Mouse (Mus musculus): ENCODE data around the gene Zwint. TPM values are rescaled to one million over a fixed set of nuclear protein-coding genes. Genes with fewer than 3 reads are reported as not detected.

Gene Zwint
- polyA plus RNA-seq (2014; fragmentation: Nextera tagmentation; extraction: Ambion mirVana), result 469 and 472 TPM in 2 replicates

DNA sequence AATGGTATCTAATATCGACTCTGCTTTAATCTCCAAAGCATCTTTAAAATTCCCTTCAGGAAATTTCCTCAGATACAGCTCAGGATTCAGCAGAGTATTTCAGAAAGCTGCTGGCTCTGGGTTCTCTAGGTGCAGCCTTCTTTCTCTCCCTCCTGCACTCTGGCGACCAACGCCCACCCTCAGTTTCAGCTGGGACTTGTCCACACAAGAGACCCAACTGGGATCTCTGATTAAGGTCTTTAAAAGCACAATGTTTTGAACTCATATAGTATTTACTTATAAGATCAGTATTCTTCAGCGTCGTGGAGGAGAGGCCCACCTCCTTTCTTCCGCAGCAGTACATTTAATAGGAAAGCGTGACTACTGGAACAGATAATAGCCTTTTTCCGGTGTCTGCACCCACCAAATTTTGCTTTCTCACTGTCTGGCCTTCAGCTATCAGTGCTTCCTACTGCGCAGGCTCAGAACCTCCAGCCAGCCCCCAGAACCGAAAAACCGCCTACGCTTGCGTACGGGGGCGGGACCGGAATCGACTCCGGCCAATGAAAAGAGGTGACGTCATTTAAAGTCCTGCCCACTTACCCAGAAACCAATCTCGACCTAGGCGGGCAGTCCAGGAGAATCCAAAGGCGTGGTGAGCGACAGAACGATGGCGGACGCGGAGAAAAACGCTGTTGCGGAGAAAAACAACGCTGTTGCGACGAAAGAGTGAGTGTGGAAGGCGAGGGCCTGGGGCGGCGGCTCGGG, at the start of gene Zwint:
Gene Zwint, plus strand, starts transcription at position 576 of the 747 bp plus-strand sequence.
- peak; percentile 99 for DNase-seq (ENCODE audit: low spot score, missing footprints)
- WGBS, result 3% methylated on average over 36 of the region's 36 CpGs
- H3K9me3 ChIP-seq (ENCODE audit: control insufficient read depth, low read length), result no peaks in the 10 kb centered on the region

DNA sequence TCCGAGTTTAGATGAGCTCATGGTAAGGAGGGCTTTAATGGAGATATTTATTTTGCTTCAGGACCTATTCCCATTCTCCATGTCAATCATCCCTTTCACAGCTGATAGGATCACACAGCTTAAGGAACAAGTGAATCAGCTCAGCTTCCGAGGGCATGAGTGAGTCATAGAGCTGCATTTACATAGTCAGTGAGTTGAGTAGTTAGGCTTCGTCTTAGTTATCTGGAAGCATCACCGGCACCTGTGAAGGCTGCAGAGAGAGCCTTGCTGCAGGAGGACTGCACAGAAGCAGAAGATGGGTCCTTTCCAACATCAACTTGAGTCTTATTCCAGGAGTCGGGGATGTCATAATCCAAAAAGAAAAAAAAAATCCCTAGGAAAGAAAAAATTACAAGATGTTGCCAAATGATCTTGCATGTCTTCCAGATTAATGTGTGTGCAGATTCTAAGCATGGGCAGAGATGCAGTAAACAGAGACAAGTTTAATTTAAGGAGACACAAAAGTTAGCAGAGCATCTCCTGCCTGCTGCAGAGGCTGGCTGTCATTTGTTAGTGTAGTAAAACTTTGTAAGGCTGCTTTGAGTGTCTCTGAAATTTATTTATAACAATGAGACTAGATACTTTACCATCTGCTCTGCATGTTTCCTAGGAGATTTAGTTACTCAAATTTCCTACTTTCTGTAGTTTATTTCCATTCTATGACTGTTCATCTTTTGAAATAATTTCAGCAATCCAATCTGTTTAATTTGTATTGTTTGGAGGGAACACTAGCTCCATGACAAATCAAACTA, 41.3 kb upstream of the Zwint start:
- Histone ChIP-seq H3K4me3 (ENCODE audit: low read depth, low read length) (no peak overlapping the region), H3K9me3 (ENCODE audit: control insufficient read depth, low read length) (no peaks in the 10 kb centered on the region), H3K27me3 (ENCODE audit: control insufficient read depth, insufficient read depth, low read length) (no peaks in the 10 kb centered on the region), H3K4me1 (ENCODE audit: control insufficient read depth, insufficient read depth, low read length) (no peaks in the 10 kb centered on the region), H3K36me3 (ENCODE audit: control insufficient read depth, insufficient read depth, low read length) (no peaks in the 10 kb centered on the region), H3K9ac (ENCODE audit: low read length) (no peak overlapping the region), H3K4me2 (no peak overlapping the region), H3K27ac (ENCODE audit: low read depth, low read length) (no peak overlapping the region)
- no peak for DNase-seq (ENCODE audit: low spot score, missing footprints)
- 82% methylated on average over 5 of the region's 5 CpGs for WGBS
- no peak for ATAC-seq (ENCODE audit: low FRiP score)

More for the DNA sequence above, at the start of gene Zwint:
- H3K4me1 ChIP-seq (ENCODE audit: control insufficient read depth, insufficient read depth, low read length), result peaks cover 7% of the 10 kb centered on the region
- H3K27me3 ChIP-seq (ENCODE audit: control insufficient read depth, insufficient read depth, low read length), result no peaks in the 10 kb centered on the region
- H3K4me2 ChIP-seq, result peak within 1 kb of the TSS; percentile 69
- peak within 1 kb of the TSS; percentile 60 for H3K4me3 ChIP-seq (ENCODE audit: low read depth, low read length)
- H3K27ac ChIP-seq (ENCODE audit: low read depth, low read length), result peak within 1 kb of the TSS; percentile 73
- ATAC-seq (ENCODE audit: low FRiP score), result peak; percentile 98
- H3K36me3 ChIP-seq (ENCODE audit: control insufficient read depth, insufficient read depth, low read length), result peaks cover 14% of the 10 kb centered on the region; the same call in 1 of the 2 replicates
- peak within 1 kb of the TSS; percentile 72 for H3K9ac ChIP-seq (ENCODE audit: low read length)

DNA sequence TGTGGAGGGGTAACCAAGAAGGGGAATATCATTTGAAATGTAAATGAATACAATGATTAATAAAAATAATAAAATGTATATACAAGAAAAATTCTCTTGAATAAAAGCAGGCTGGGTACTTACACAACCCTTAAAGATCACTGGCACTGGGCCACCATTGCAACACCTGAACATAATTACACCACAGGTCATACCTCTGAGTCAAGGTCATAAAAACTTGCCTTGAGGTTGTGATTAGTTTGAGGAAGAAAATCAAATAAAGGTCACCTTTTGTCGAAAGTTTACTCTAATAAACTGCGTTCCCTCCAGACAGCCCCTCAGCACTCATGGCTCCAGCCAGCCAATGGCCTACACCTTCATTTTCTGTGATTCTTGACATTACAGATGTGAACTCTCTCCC, 38.5 kb upstream of the Zwint start:
- H3K9me3 ChIP-seq (ENCODE audit: control insufficient read depth, low read length), result no peaks in the 10 kb centered on the region
- ATAC-seq (ENCODE audit: low FRiP score) (no peak), DNase-seq (ENCODE audit: low spot score, missing footprints) (no peak)
- H3K4me3 ChIP-seq (ENCODE audit: low read depth, low read length), result no peak overlapping the region
- H3K4me2 ChIP-seq, result no peak overlapping the region
- no peaks in the 10 kb centered on the region for H3K4me1 ChIP-seq (ENCODE audit: control insufficient read depth, insufficient read depth, low read length)
- 84% methylated on average over 2 of the region's 2 CpGs for WGBS
- H3K27me3 ChIP-seq (ENCODE audit: control insufficient read depth, insufficient read depth, low read length), result no peaks in the 10 kb centered on the region
- no peak overlapping the region for H3K9ac ChIP-seq (ENCODE audit: low read length)
- H3K36me3 ChIP-seq (ENCODE audit: control insufficient read depth, insufficient read depth, low read length), result no peaks in the 10 kb centered on the region
- H3K27ac ChIP-seq (ENCODE audit: low read depth, low read length), result no peak overlapping the region

DNA sequence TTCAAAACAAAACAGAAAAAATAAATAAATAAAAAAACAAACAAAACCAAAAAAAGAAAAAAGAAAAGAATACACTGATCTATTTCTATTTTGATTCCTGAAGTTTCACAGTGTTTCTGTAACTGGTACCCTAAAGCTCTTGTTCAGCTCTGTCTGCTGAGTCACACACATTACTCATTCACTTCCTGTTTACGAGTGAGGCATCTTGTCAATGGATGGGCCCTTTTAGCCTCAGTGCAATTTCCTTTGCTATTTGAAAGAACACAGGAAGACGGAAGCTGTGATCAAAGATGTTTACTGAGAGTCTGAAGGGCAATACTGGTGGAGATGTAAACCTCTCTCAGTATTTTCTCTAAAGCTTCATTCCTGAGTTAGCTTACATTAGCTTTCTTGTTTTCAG, 34.1 kb upstream of the Zwint start:
- no peak for ATAC-seq (ENCODE audit: low FRiP score)
- Histone ChIP-seq H3K4me1 (ENCODE audit: control insufficient read depth, insufficient read depth, low read length) (no peaks in the 10 kb centered on the region), H3K9ac (ENCODE audit: low read length) (no peak overlapping the region), H3K4me2 (no peak overlapping the region), H3K4me3 (ENCODE audit: low read depth, low read length) (no peak overlapping the region), H3K36me3 (ENCODE audit: control insufficient read depth, insufficient read depth, low read length) (no peaks in the 10 kb centered on the region), H3K9me3 (ENCODE audit: control insufficient read depth, low read length) (no peaks in the 10 kb centered on the region), H3K27me3 (ENCODE audit: control insufficient read depth, insufficient read depth, low read length) (no peaks in the 10 kb centered on the region), H3K27ac (ENCODE audit: low read depth, low read length) (no peak overlapping the region)
- DNase-seq (ENCODE audit: low spot score, missing footprints), result no peak
- WGBS, result 61% methylated on average over 2 of the region's 2 CpGs

DNA sequence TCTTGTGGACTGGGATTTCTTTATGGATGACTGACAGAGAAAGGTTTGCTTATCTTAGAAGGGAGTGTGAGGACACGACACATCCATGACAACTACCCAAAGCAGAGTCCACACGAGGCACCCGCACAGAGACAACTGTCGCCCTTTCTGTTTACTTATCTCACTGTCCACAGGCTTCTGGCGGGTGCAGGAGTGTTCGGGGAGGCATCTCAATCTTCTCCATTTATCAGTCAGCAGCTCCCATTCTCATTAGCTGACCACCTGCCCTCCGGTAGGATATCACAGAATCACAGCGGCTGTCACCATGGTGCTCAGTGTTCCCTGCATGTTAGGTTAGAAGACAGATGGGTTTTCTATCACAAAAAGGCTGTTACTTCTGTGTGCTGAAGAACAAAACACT, 31.1 kb upstream of the Zwint start:
- no peak for DNase-seq (ENCODE audit: low spot score, missing footprints)
- H3K4me3 ChIP-seq (ENCODE audit: low read depth, low read length), result no peak overlapping the region

DNA sequence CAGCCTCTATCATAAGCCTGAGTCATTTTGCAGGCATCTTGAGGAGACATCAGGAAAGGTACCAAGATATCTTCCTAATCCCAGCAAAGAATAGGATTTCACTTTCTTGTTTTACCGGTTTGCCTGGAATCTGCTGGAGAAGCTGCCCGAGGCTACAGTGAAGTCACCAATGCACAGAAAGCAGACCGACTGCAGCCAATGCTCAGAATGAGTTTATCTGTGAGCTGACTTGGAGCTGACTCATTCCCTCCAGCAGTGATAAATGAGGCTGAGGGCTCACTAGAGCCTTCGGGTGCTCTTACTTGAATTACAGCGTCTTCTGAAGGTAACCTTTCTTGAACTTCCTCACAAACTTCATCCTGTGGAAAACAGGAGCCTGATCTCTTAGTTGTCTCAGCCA, 20.5 kb upstream of the Zwint start:
- ATAC-seq (ENCODE audit: low FRiP score) (no peak), DNase-seq (ENCODE audit: low spot score, missing footprints) (no peak)
- H3K36me3 ChIP-seq (ENCODE audit: control insufficient read depth, insufficient read depth, low read length), result no peaks in the 10 kb centered on the region
- H3K4me3 ChIP-seq (ENCODE audit: low read depth, low read length), result no peak overlapping the region
- H3K4me2 ChIP-seq, result no peak overlapping the region
- H3K27me3 ChIP-seq (ENCODE audit: control insufficient read depth, insufficient read depth, low read length), result no peaks in the 10 kb centered on the region
- no peak overlapping the region for H3K9ac ChIP-seq (ENCODE audit: low read length)
- H3K4me1 ChIP-seq (ENCODE audit: control insufficient read depth, insufficient read depth, low read length), result no peaks in the 10 kb centered on the region
- H3K27ac ChIP-seq (ENCODE audit: low read depth, low read length), result no peak overlapping the region
- no peaks in the 10 kb centered on the region for H3K9me3 ChIP-seq (ENCODE audit: control insufficient read depth, low read length)
- WGBS, result 77% methylated on average over 5 of the region's 5 CpGs

More for the DNA sequence above, 31.1 kb upstream of the Zwint start:
- Histone ChIP-seq H3K9me3 (ENCODE audit: control insufficient read depth, low read length) (no peaks in the 10 kb centered on the region), H3K36me3 (ENCODE audit: control insufficient read depth, insufficient read depth, low read length) (no peaks in the 10 kb centered on the region), H3K9ac (ENCODE audit: low read length) (no peak overlapping the region), H3K4me2 (no peak overlapping the region), H3K4me1 (ENCODE audit: control insufficient read depth, insufficient read depth, low read length) (no peaks in the 10 kb centered on the region), H3K27me3 (ENCODE audit: control insufficient read depth, insufficient read depth, low read length) (no peaks in the 10 kb centered on the region), H3K27ac (ENCODE audit: low read depth, low read length) (no peak overlapping the region)
- ATAC-seq (ENCODE audit: low FRiP score), result 0 out of 2 replicates have a peak, but pooled peaks have one; percentile 44
- 80% methylated on average over 8 of the region's 8 CpGs for WGBS

DNA sequence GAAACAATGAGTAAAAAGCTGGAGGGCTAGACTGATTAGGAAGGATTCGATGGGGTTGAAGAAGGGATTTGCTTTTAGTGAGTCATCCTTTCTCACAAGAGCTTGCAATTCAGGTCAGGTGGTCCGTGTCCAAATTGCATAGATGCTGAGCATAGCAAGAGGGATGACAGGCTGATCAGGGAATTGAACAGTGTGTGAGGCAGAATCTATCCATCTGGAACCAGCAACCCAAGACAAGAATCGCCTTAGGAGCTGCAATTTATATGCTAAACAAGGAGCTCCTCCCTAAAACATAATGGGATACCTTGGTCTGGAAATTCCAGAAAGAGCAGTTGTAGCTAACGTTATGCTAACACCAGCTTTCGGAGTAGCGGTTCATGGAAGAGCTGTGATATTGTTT, 3.8 kb upstream of the Zwint start:
- ATAC-seq (ENCODE audit: low FRiP score) (no peak), DNase-seq (ENCODE audit: low spot score, missing footprints) (peak; percentile 86)
- Histone ChIP-seq H3K4me1 (ENCODE audit: control insufficient read depth, insufficient read depth, low read length) (peaks cover 4% of the 10 kb centered on the region), H3K9me3 (ENCODE audit: control insufficient read depth, low read length) (no peaks in the 10 kb centered on the region), H3K27me3 (ENCODE audit: control insufficient read depth, insufficient read depth, low read length) (no peaks in the 10 kb centered on the region), H3K4me3 (ENCODE audit: low read depth, low read length) (no peak overlapping the region), H3K36me3 (ENCODE audit: control insufficient read depth, insufficient read depth, low read length) (no peaks in the 10 kb centered on the region), H3K4me2 (no peak overlapping the region), H3K27ac (ENCODE audit: low read depth, low read length) (no peak overlapping the region), H3K9ac (ENCODE audit: low read length) (no peak overlapping the region)
- WGBS, result 31% methylated on average over 6 of the region's 6 CpGs

DNA sequence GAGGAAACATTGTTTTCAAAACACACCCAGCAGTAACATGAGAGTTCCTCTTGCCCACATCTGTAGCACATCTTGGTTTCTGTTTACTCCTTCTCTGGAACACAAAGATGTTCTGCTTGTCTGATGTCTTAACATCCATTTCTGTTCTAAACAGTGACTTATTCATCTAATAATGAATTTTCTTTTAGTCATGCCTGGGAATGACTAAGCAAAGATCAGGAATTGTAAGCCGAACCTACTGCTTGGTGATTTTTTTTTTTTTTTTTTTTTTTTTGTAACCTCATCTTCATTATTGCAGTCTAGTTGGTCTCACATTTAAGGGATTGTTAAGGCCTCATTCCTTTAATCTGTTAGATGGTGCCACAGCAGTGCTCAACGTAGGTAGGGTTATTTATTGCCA, 848 bp upstream of the Zwint start:
- Histone ChIP-seq H3K27ac (ENCODE audit: low read depth, low read length) (peak overlapping the region; percentile 73), H3K4me1 (ENCODE audit: control insufficient read depth, insufficient read depth, low read length) (peaks cover 7% of the 10 kb centered on the region), H3K4me2 (peak overlapping the region; percentile 49), H3K36me3 (ENCODE audit: control insufficient read depth, insufficient read depth, low read length) (peaks cover 10% of the 10 kb centered on the region; the same call in 1 of the 2 replicates), H3K27me3 (ENCODE audit: control insufficient read depth, insufficient read depth, low read length) (no peaks in the 10 kb centered on the region), H3K9me3 (ENCODE audit: control insufficient read depth, low read length) (no peaks in the 10 kb centered on the region), H3K9ac (ENCODE audit: low read length) (peak overlapping the region; percentile 63; the same call in 1 of the 2 replicates), H3K4me3 (ENCODE audit: low read depth, low read length) (peak overlapping the region; percentile 60; the same call in 1 of the 2 replicates)
- ATAC-seq (ENCODE audit: low FRiP score) (peak; percentile 8; the same call in 1 of the 2 replicates), DNase-seq (ENCODE audit: low spot score, missing footprints) (no peak)
- 78% methylated on average over 2 of the region's 2 CpGs for WGBS

DNA sequence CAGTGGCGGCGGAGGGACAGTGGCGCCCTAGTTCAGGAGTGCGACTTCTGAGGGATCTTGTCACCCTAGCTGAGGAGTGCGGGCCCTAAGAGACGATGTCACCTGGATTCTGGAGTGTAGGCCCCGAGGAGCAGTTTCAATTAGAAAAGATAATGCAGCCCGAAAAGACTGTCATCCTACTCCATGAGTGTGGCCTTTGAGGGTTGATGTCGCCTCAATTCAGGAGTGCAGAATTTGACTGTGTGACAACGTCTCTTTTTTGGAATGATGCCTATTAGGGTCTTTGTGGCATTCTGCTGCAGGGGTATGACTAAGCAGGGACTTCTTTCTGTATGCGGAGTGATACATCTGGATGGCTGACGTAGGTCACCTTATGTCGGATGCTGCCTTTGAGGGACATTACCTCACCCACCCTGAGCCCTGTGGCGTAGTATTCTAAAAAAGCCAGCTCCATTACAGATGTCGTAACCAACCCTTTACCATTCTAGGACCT, 418 bp downstream of the Zwint start:
- WGBS, result 3% methylated on average over 15 of the region's 15 CpGs
- DNase-seq (ENCODE audit: low spot score, missing footprints), result peak; percentile 96

More for the DNA sequence above, 418 bp downstream of the Zwint start:
- peak; percentile 78 for ATAC-seq (ENCODE audit: low FRiP score)
- Histone ChIP-seq H3K4me3 (ENCODE audit: low read depth, low read length) (peak overlapping the region; percentile 60), H3K27me3 (ENCODE audit: control insufficient read depth, insufficient read depth, low read length) (no peaks in the 10 kb centered on the region), H3K9ac (ENCODE audit: low read length) (peak overlapping the region; percentile 72), H3K4me1 (ENCODE audit: control insufficient read depth, insufficient read depth, low read length) (peaks cover 7% of the 10 kb centered on the region), H3K36me3 (ENCODE audit: control insufficient read depth, insufficient read depth, low read length) (peaks cover 14% of the 10 kb centered on the region; the same call in 1 of the 2 replicates), H3K4me2 (peak overlapping the region; percentile 69), H3K9me3 (ENCODE audit: control insufficient read depth, low read length) (no peaks in the 10 kb centered on the region), H3K27ac (ENCODE audit: low read depth, low read length) (peak overlapping the region; percentile 72)

Measured in midbrain, embryonic 11.5 days (tissue).